ENCODE assay signal across 12 mouse cellular contexts in the genomic region with DNA sequence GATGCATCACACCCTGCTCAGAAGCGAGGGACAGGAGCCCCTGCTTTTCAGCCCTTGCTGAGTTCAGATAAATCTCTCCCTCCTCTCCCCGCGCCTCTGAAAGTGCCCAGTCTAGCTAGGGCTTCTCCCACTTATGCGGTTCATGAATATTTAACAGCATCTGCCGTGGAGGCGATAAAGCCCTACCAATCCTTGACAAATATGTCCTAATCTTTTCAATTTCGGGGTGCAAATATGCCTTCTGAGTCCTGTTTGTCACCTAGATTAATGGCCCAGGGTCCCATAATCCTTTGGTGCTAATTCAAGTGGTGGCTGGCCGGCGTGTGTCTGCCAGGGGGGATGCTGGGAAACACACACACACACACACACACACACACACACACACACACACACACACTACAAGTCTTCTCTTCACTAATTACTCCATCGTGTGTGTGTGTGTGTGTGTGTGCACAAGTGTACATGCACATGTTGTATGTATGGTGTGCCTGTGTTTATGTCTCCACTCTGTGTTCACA.
DNase-seq lines count a peak whose midpoint lies in the region; ATAC-seq and TF ChIP-seq lines count a peak whose summit lies in the region.
"Had no signal": no experiment of that assay in that cellular context is flagged by ENCODE, and none has a peak within 500 bp of the region (broad histone marks: within the 10 kb centered on the region; RNA-seq: fewer than 3 reads in every experiment).

No protein-coding gene starts in this region.

- 18% methylated on average over 10 of the region's 10 CpGs for WGBS in forebrain, postnatal 0 days
- 9% methylated on average over 10 of the region's 10 CpGs for WGBS in midbrain, embryonic 16.5 days

- H3K27ac ChIP-seq in forebrain, postnatal 0 days (ENCODE audit: low read depth, low read length), result peak overlapping the region; percentile 69
- peak overlapping the region; percentile 77 for H3K27ac ChIP-seq in midbrain, embryonic 16.5 days (ENCODE audit: low read length)
- H3K27ac ChIP-seq: kidney, embryonic 15.5 days; limb, embryonic 15.5 days; stomach, embryonic 15.5 days had no signal

- no peaks in the 10 kb centered on the region for H3K9me3 ChIP-seq in forebrain, postnatal 0 days (ENCODE audit: low read length)
- no peaks in the 10 kb centered on the region for H3K9me3 ChIP-seq in midbrain, embryonic 16.5 days (replicated peaks; ENCODE audit: control insufficient read depth, low read length, poor library complexity, severe bottlenecking)
- H3K9me3 ChIP-seq: kidney, embryonic 15.5 days; limb, embryonic 15.5 days; stomach, embryonic 15.5 days had no signal

- no peak overlapping the region for H3K4me2 ChIP-seq in forebrain, postnatal 0 days (ENCODE audit: low read depth)
- peak overlapping the region; percentile 17; the same call in 1 of the 2 replicates for H3K4me2 ChIP-seq in midbrain, embryonic 16.5 days (ENCODE audit: low read length)
- H3K4me2 ChIP-seq: kidney, embryonic 15.5 days; limb, embryonic 15.5 days; stomach, embryonic 15.5 days had no signal

- peaks cover 7% of the 10 kb centered on the region for H3K4me1 ChIP-seq in forebrain, postnatal 0 days (ENCODE audit: insufficient read depth)
- peaks cover 12% of the 10 kb centered on the region for H3K4me1 ChIP-seq in midbrain, embryonic 16.5 days (ENCODE audit: control insufficient read depth, insufficient read depth, low read length)
- H3K4me1 ChIP-seq: limb, embryonic 15.5 days; stomach, embryonic 15.5 days had no signal

- DNase-seq in brain, embryonic 18.5 days (ENCODE audit: low read depth, low spot score), result peak; percentile 45
- peak; percentile 71 for DNase-seq in forebrain, postnatal 0 days
- peak; percentile 15 to 31 for DNase-seq in layer of hippocampus, postnatal 10 days (ENCODE audit: low spot score in 2 of 2)
- no peak for DNase-seq in lung, postnatal 25 days (ENCODE audit: low spot score)
- DNase-seq in heart, adult 18-20 months, result no peak
- DNase-seq in urinary bladder, postnatal 4 days (ENCODE audit: low spot score in 2 of 2), result no peak
- DNase-seq: lung, postnatal 4 days had no signal

- peak; percentile 82 for ATAC-seq in forebrain, postnatal 0 days
- ATAC-seq in midbrain, embryonic 16.5 days, result peak; percentile 81
- ATAC-seq in megakaryocyte-erythroid progenitor cell, adult 5-6 weeks (replicated peaks; ENCODE audit: low FRiP score, low TSS enrichment, poor library complexity, severe bottlenecking), result no peak

- peak overlapping the region; percentile 31; the same call in 1 of the 2 replicates for H3K9ac ChIP-seq in forebrain, postnatal 0 days
- peak overlapping the region; percentile 46 for H3K9ac ChIP-seq in midbrain, embryonic 16.5 days (ENCODE audit: low read depth, low read length)
- H3K9ac ChIP-seq: kidney, embryonic 15.5 days; limb, embryonic 15.5 days; stomach, embryonic 15.5 days had no signal

- no peaks in the 10 kb centered on the region for H3K27me3 ChIP-seq in forebrain, postnatal 0 days (ENCODE audit: insufficient read depth, low read length)
- no peaks in the 10 kb centered on the region for H3K27me3 ChIP-seq in midbrain, embryonic 16.5 days (ENCODE audit: control insufficient read depth, insufficient read depth, low read depth, low read length)

- H3K4me3 ChIP-seq in forebrain, postnatal 0 days (ENCODE audit: low read depth, low read length), result no peak overlapping the region
- H3K4me3 ChIP-seq in midbrain, embryonic 16.5 days (ENCODE audit: low read depth, low read length), result no peak overlapping the region
- H3K4me3 ChIP-seq: kidney, embryonic 15.5 days; limb, embryonic 15.5 days; stomach, embryonic 15.5 days had no signal

- no peak for TF ChIP-seq CTCF in forebrain, postnatal 0 days (IDR thresholded peaks at IDR 0.05; ENCODE audit: low read depth)

- no peaks in the 10 kb centered on the region for H3K36me3 ChIP-seq in forebrain, postnatal 0 days (ENCODE audit: insufficient read depth)
- no peaks in the 10 kb centered on the region for H3K36me3 ChIP-seq in midbrain, embryonic 16.5 days (ENCODE audit: control insufficient read depth, insufficient read depth, low read length)
- H3K36me3 ChIP-seq: kidney, embryonic 15.5 days; limb, embryonic 15.5 days; stomach, embryonic 15.5 days had no signal

Comparison
In these comparisons a context has a peak if more than half of its experiments do, and no peak if none do; other contexts are left out.
1. DNase-seq: peak in brain, embryonic 18.5 days (single experiment), forebrain, postnatal 0 days (single experiment) and layer of hippocampus, postnatal 10 days (2 of 2); none in lung, postnatal 25 days (single experiment), heart, adult 18-20 months (0 of 2) and urinary bladder, postnatal 4 days (0 of 2).